Mouse (Mus musculus) cortical plate, adult 2 months (tissue): Measurements from ENCODE around the gene Csnk2a2.

Source experiments
- CTCF ChIP-seq: fragments of 200-500 bp; IDR thresholded peaks from 2 replicates; pipeline ENCODE4 v1.5.1; 2011; ENCODE audit warnings: mild to moderate bottlenecking, control low read depth, low read length; ENCODE audit not compliant: insufficient read depth; ENCODE audit errors: extremely low read depth
- POLR2A ChIP-seq: fragments of 200-500 bp; IDR thresholded peaks from 2 replicates; pipeline ENCODE4 v1.6.1; 2011; ENCODE audit warnings: mild to moderate bottlenecking, low read length, control low read depth; ENCODE audit not compliant: insufficient read depth; ENCODE audit errors: extremely low read depth

GRCm38 (mm10) chr8:95450271-95450670 is 39.6 kb downstream of the Csnk2a2 start:
- no peak for TF ChIP-seq POLR2A
- no peak for TF ChIP-seq CTCF
